Mouse (Mus musculus) A20 (cell line): ENCODE results near the gene Poglut1.

Experiments used
- DNase-seq: peaks from one replicate; pipeline ENCODE4 v3.0.0-alpha.2; 2011; ENCODE audit warnings: low read depth, low spot score

Gene Poglut1

GRCm38 (mm10) chr16:38476312-38477240 lies 73.5 kb downstream of the Poglut1 start:
- peak; percentile 84 for DNase-seq

GRCm38 (mm10) chr16:38475681-38476311 lies 74.3 kb downstream of the Poglut1 start:
- DNase-seq, result peak; percentile 41
